Mouse (Mus musculus): Measurements from ENCODE around the gene Zfp36. TPM values are rescaled to one million over a fixed set of nuclear protein-coding genes. Genes with fewer than 3 reads are reported as not detected.

The Zfp36 gene
- polyA plus RNA-seq, 1 experiment from 2014 or later: 3.7 TPM

GRCm38 (mm10) chr7:28353267-28353666 lies 26.8 kb downstream of the Zfp36 start:
- peaks cover 16% of the 10 kb centered on the region for H3K4me1 ChIP-seq (replicated peaks; ENCODE audit: control insufficient read depth, insufficient read depth, low read length)
- H3K36me3 ChIP-seq (replicated peaks; ENCODE audit: control insufficient read depth, insufficient read depth): peaks cover 38% of the 10 kb centered on the region
- H3K4me3 ChIP-seq (replicated peaks; ENCODE audit: low read length): no peak overlapping the region
- no peak overlapping the region for H3K4me2 ChIP-seq (replicated peaks)
- no peaks in the 10 kb centered on the region for H3K9me3 ChIP-seq (ENCODE audit: control insufficient read depth, low read length)
- DNase-seq (ENCODE audit: low spot score) (no peak), ATAC-seq (ENCODE audit: low FRiP score) (no peak)
- 91% methylated on average over 2 of the region's 2 CpGs for WGBS
- H3K27ac ChIP-seq: no peak overlapping the region
- H3K27me3 ChIP-seq (ENCODE audit: control insufficient read depth, insufficient read depth, low read length): no peaks in the 10 kb centered on the region
- no peak overlapping the region for H3K9ac ChIP-seq

- peak overlapping the region; percentile 97 for H3K9ac ChIP-seq
- peaks cover 38% of the 10 kb centered on the region for H3K36me3 ChIP-seq (replicated peaks; ENCODE audit: control insufficient read depth, insufficient read depth)
- H3K27ac ChIP-seq: no peak overlapping the region
- 37% methylated on average over 4 of the region's 4 CpGs for WGBS
- H3K4me1 ChIP-seq (replicated peaks; ENCODE audit: control insufficient read depth, insufficient read depth, low read length): peaks cover 16% of the 10 kb centered on the region
- H3K27me3 ChIP-seq (ENCODE audit: control insufficient read depth, insufficient read depth, low read length): no peaks in the 10 kb centered on the region
- no peak for ATAC-seq (ENCODE audit: low FRiP score)
- peak overlapping the region; percentile 88 for H3K4me2 ChIP-seq (replicated peaks)
- no peak for DNase-seq (ENCODE audit: low spot score)
- H3K9me3 ChIP-seq (ENCODE audit: control insufficient read depth, low read length): no peaks in the 10 kb centered on the region
- H3K4me3 ChIP-seq (replicated peaks; ENCODE audit: low read length): peak overlapping the region; percentile 86
Observed at GRCm38 (mm10) chr7:28351676-28352191, 28.3 kb downstream of the Zfp36 start.

- peak; percentile 99 for DNase-seq (ENCODE audit: low spot score)
- Histone ChIP-seq H3K4me3 (replicated peaks; ENCODE audit: low read length) (peak within 1 kb of the TSS; percentile 86), H3K27me3 (ENCODE audit: control insufficient read depth, insufficient read depth, low read length) (no peaks in the 10 kb centered on the region), H3K4me1 (replicated peaks; ENCODE audit: control insufficient read depth, insufficient read depth, low read length) (peaks cover 16% of the 10 kb centered on the region), H3K27ac (peak within 1 kb of the TSS; percentile 90), H3K36me3 (replicated peaks; ENCODE audit: control insufficient read depth, insufficient read depth) (peaks cover 37% of the 10 kb centered on the region), H3K9ac (peak within 1 kb of the TSS; percentile 97), H3K4me2 (replicated peaks) (peak within 1 kb of the TSS; percentile 88), H3K9me3 (ENCODE audit: control insufficient read depth, low read length) (no peaks in the 10 kb centered on the region)
- peak; percentile 95 for ATAC-seq (ENCODE audit: low FRiP score)
- under 1% methylated on average over 49 of the region's 50 CpGs for WGBS
Observed at GRCm38 (mm10) chr7:28350155-28350883, 29.7 kb downstream of the Zfp36 start, which contains the start of gene Rps16. TSS of gene Rps16 (plus strand) at chr7:28350652.

GRCm38 (mm10) chr7:28348601-28349000 lies 31.5 kb downstream of the Zfp36 start:
- Histone ChIP-seq H3K27ac (no peak overlapping the region), H3K9ac (no peak overlapping the region), H3K27me3 (ENCODE audit: control insufficient read depth, insufficient read depth, low read length) (no peaks in the 10 kb centered on the region), H3K4me1 (replicated peaks; ENCODE audit: control insufficient read depth, insufficient read depth, low read length) (peaks cover 16% of the 10 kb centered on the region), H3K9me3 (ENCODE audit: control insufficient read depth, low read length) (no peaks in the 10 kb centered on the region), H3K4me3 (replicated peaks; ENCODE audit: low read length) (no peak overlapping the region), H3K4me2 (replicated peaks) (no peak overlapping the region), H3K36me3 (replicated peaks; ENCODE audit: control insufficient read depth, insufficient read depth) (peaks cover 20% of the 10 kb centered on the region)
- 91% methylated on average over 7 of the region's 7 CpGs for WGBS
- no peak for ATAC-seq (ENCODE audit: low FRiP score)
- DNase-seq (ENCODE audit: low spot score): peak; percentile 25

- H3K9ac ChIP-seq: no peak overlapping the region
- ATAC-seq (ENCODE audit: low FRiP score) (no peak), DNase-seq (ENCODE audit: low spot score) (no peak)
- H3K27me3 ChIP-seq (ENCODE audit: control insufficient read depth, insufficient read depth, low read length): no peaks in the 10 kb centered on the region
- WGBS: 77% methylated on average over 3 of the region's 3 CpGs
- H3K9me3 ChIP-seq (ENCODE audit: control insufficient read depth, low read length): no peaks in the 10 kb centered on the region
- no peak overlapping the region for H3K4me3 ChIP-seq (replicated peaks; ENCODE audit: low read length)
- no peak overlapping the region for H3K27ac ChIP-seq
- no peak overlapping the region for H3K4me2 ChIP-seq (replicated peaks)
- peaks cover 11% of the 10 kb centered on the region for H3K36me3 ChIP-seq (replicated peaks; ENCODE audit: control insufficient read depth, insufficient read depth)
- peaks cover 16% of the 10 kb centered on the region for H3K4me1 ChIP-seq (replicated peaks; ENCODE audit: control insufficient read depth, insufficient read depth, low read length)
Observed at GRCm38 (mm10) chr7:28347746-28348145, 32.3 kb downstream of the Zfp36 start.

- H3K9ac ChIP-seq: no peak overlapping the region
- no peak overlapping the region for H3K4me2 ChIP-seq (replicated peaks)
- DNase-seq (ENCODE audit: low spot score): peak; percentile 84
- WGBS: 4% methylated on average over 4 of the region's 4 CpGs
- no peaks in the 10 kb centered on the region for H3K36me3 ChIP-seq (replicated peaks; ENCODE audit: control insufficient read depth, insufficient read depth)
- peak; percentile 18; the same call in 1 of the 2 replicates for ATAC-seq (ENCODE audit: low FRiP score)
- H3K27me3 ChIP-seq (ENCODE audit: control insufficient read depth, insufficient read depth, low read length): no peaks in the 10 kb centered on the region
- H3K9me3 ChIP-seq (ENCODE audit: control insufficient read depth, low read length): no peaks in the 10 kb centered on the region
- H3K4me1 ChIP-seq (replicated peaks; ENCODE audit: control insufficient read depth, insufficient read depth, low read length): 0 out of 2 replicates have a peak, but pooled peaks cover 2% of the 10 kb centered on the region
- H3K4me3 ChIP-seq (replicated peaks; ENCODE audit: low read length): no peak overlapping the region
- no peak overlapping the region for H3K27ac ChIP-seq
Observed at GRCm38 (mm10) chr7:28344637-28345036, 35.4 kb downstream of the Zfp36 start.

GRCm38 (mm10) chr7:28341381-28341780 lies 38.7 kb downstream of the Zfp36 start:
- peaks cover 14% of the 10 kb centered on the region for H3K4me1 ChIP-seq (replicated peaks; ENCODE audit: control insufficient read depth, insufficient read depth, low read length)
- H3K9ac ChIP-seq: no peak overlapping the region
- no peak overlapping the region for H3K4me2 ChIP-seq (replicated peaks)
- DNase-seq (ENCODE audit: low spot score) (no peak), ATAC-seq (ENCODE audit: low FRiP score) (no peak)
- no peaks in the 10 kb centered on the region for H3K27me3 ChIP-seq (ENCODE audit: control insufficient read depth, insufficient read depth, low read length)
- H3K9me3 ChIP-seq (ENCODE audit: control insufficient read depth, low read length): no peaks in the 10 kb centered on the region
- H3K36me3 ChIP-seq (replicated peaks; ENCODE audit: control insufficient read depth, insufficient read depth): no peaks in the 10 kb centered on the region
- WGBS: 46% methylated on average over 7 of the region's 7 CpGs
- no peak overlapping the region for H3K27ac ChIP-seq
- H3K4me3 ChIP-seq (replicated peaks; ENCODE audit: low read length): no peak overlapping the region

GRCm38 (mm10) chr7:28339213-28339917 lies 40.7 kb downstream of the Zfp36 start:
- Histone ChIP-seq H3K4me3 (replicated peaks; ENCODE audit: low read length) (peak overlapping the region; percentile 88), H3K9ac (peak overlapping the region; percentile 94), H3K9me3 (ENCODE audit: control insufficient read depth, low read length) (no peaks in the 10 kb centered on the region), H3K4me1 (replicated peaks; ENCODE audit: control insufficient read depth, insufficient read depth, low read length) (peaks cover 14% of the 10 kb centered on the region), H3K27me3 (ENCODE audit: control insufficient read depth, insufficient read depth, low read length) (no peaks in the 10 kb centered on the region), H3K4me2 (replicated peaks) (peak overlapping the region; percentile 93), H3K36me3 (replicated peaks; ENCODE audit: control insufficient read depth, insufficient read depth) (peaks cover 9% of the 10 kb centered on the region; the same call in 1 of the 2 replicates), H3K27ac (peak overlapping the region; percentile 85)
- ATAC-seq (ENCODE audit: low FRiP score) (no peak), DNase-seq (ENCODE audit: low spot score) (no peak)
- 78% methylated on average over 19 of the region's 19 CpGs for WGBS

Data from hindbrain, embryonic 14.5 days (tissue).